Mouse (Mus musculus): ENCODE results near the gene Slc34a1.

- TF ChIP-seq CTCF (IDR thresholded peaks at IDR 0.05; ENCODE audit: control insufficient read depth, insufficient read depth, low read length): no peak
- no peak for TF ChIP-seq POLR2A (IDR thresholded peaks at IDR 0.05; ENCODE audit: borderline replicate concordance, control insufficient read depth, low read depth, low read length)
These were observed 48.6 kb downstream of the Slc34a1 start for GRCm38 (mm10) chr13:55446483-55447105.

Measured in bone marrow, adult 2 months (tissue).